Mouse (Mus musculus) bone marrow, adult 2 months (tissue): ENCODE measurements around the gene Tmem156.

Experiments used
- CTCF ChIP-seq: fragments of 200-500 bp; IDR thresholded peaks from 2 replicates; pipeline ENCODE4 v1.5.1; 2011; ENCODE audit warnings: low read length, control low read depth; ENCODE audit not compliant: control insufficient read depth, insufficient read depth
- POLR2A ChIP-seq: fragments of 200-500 bp; IDR thresholded peaks from 2 replicates; pipeline ENCODE4 v1.6.1; 2011; ENCODE audit warnings: low read depth, mild to moderate bottlenecking, control low read depth, low read length, borderline replicate concordance; ENCODE audit not compliant: control insufficient read depth

- TF ChIP-seq CTCF (no peak), POLR2A (no peak)
Observed at GRCm38 (mm10) chr5:65101209-65101608, 9.3 kb upstream of the Tmem156 start.
